Mouse (Mus musculus): ENCODE measurements around the gene Inpp5f. TPM values are rescaled to one million over a fixed set of nuclear protein-coding genes. Genes with fewer than 3 reads are reported as not detected.

Gene Inpp5f
- polyA plus RNA-seq, 1 experiment from 2014 or later = 316 TPM

Other genes with a start within 250 kb of the Inpp5f start
- gene Rgs10, start 192.6 kb upstream of the Inpp5f start, polyA plus RNA-seq (2015; fragmentation: Nextera tagmentation; extraction: Ambion mirVana) = 21.9 and 22.2 TPM in 2 replicates
- 31.6 and 35.0 TPM in 2 replicates for gene Tial1, start 149.6 kb upstream of the Inpp5f start, polyA plus RNA-seq (2015; fragmentation: Nextera tagmentation; extraction: Ambion mirVana)
- 1.4 and 2.2 TPM in 2 replicates for gene Bag3, start 87.7 kb upstream of the Inpp5f start, polyA plus RNA-seq (2015; fragmentation: Nextera tagmentation; extraction: Ambion mirVana)
- 61.0 and 61.5 TPM in 2 replicates for gene Mcmbp, start 129.2 kb downstream of the Inpp5f start, polyA plus RNA-seq (2015; fragmentation: Nextera tagmentation; extraction: Ambion mirVana)
- gene Sec23ip, start 133.6 kb downstream of the Inpp5f start, polyA plus RNA-seq (2015; fragmentation: Nextera tagmentation; extraction: Ambion mirVana) = 35.8 and 35.9 TPM in 2 replicates

Measured in forebrain, embryonic 15.5 days (tissue).